Mouse (Mus musculus) kidney, embryonic 14.5 days (tissue): Measurements from ENCODE around the gene Ifnar2. TPM values are rescaled to one million over a fixed set of nuclear protein-coding genes. Genes with fewer than 3 reads are reported as not detected.

ENCODE experiments used
- ATAC-seq: fragments of 200-750 bp; cut with Nextera tagmentation; 2 replicates; pipeline ENCODE4 v1.8.0; 2017; ENCODE audit warnings: moderate number of reproducible peaks, mild to moderate bottlenecking, moderate TSS enrichment, moderate library complexity; ENCODE audit not compliant: low FRiP score, low TSS enrichment
- H3K27ac ChIP-seq: fragments of 300-500 bp; sonication (generic); 2 replicates; pipeline ENCODE4 v1.5.1; 2014; ENCODE audit warnings: low read depth, mild to moderate bottlenecking, low read length, moderate library complexity, mixed read lengths
- H3K27me3 ChIP-seq: fragments of 300-500 bp; sonication (generic); 2 replicates; pipeline ENCODE4 v1.6.1; 2014; ENCODE audit warnings: mild to moderate bottlenecking, low read length; ENCODE audit not compliant: control insufficient read depth, insufficient read depth
- H3K36me3 ChIP-seq: fragments of 300-500 bp; sonication (generic); 2 replicates; pipeline ENCODE4 v1.6.1; 2014; ENCODE audit warnings: low read length, mixed read lengths; ENCODE audit not compliant: control insufficient read depth, insufficient read depth
- H3K4me1 ChIP-seq: fragments of 300-500 bp; sonication (generic); 2 replicates; pipeline ENCODE4 v1.6.1; 2014; ENCODE audit warnings: low read length, mixed read lengths; ENCODE audit not compliant: control insufficient read depth, insufficient read depth
- H3K4me2 ChIP-seq: fragments of 300-500 bp; sonication (generic); replicated peaks from 2 replicates; pipeline ENCODE4 v1.6.1; 2014; ENCODE audit warnings: low read depth, mild to moderate bottlenecking, low read length
- H3K4me3 ChIP-seq: fragments of 300-500 bp; sonication (generic); 2 replicates; pipeline ENCODE4 v1.5.1; 2014; ENCODE audit warnings: mild to moderate bottlenecking, low read length
- H3K9ac ChIP-seq: fragments of 300-500 bp; sonication (generic); 2 replicates; pipeline ENCODE4 v1.6.1; 2014; ENCODE audit warnings: low read depth, mild to moderate bottlenecking, low read length, moderate library complexity
- H3K9me3 ChIP-seq: fragments of 300-500 bp; sonication (generic); 2 replicates; pipeline ENCODE4 v1.6.1; 2016; ENCODE audit warnings: low read length; ENCODE audit not compliant: control insufficient read depth
- WGBS: fragments of 180-500 bp; shearing (Covaris S2); extraction: QIAGEN DNeasy Blood & Tissue Kit; methylation state at CpG from one replicate; pipeline ENCODE4 v1.1.7; 2014; 5-methylcytosine and 5-hydroxymethylcytosine counted together
- polyA plus RNA-seq: library from polyadenylated mRNA; unstranded; fragments of >200 nt; fragmentation: Nextera tagmentation; extraction: Ambion mirVana; gene quantifications from 2 replicates; pipeline ENCODE4 v1.2.1, GENCODE M21; 2014

The Ifnar2 gene
- polyA plus RNA-seq, 1 experiment from 2014 or later: 47.2 TPM

- Histone ChIP-seq H3K36me3 (no peaks in the 10 kb centered on the region), H3K4me3 (no peak overlapping the region), H3K4me1 (no peaks in the 10 kb centered on the region), H3K9ac (no peak overlapping the region), H3K27me3 (no peaks in the 10 kb centered on the region), H3K27ac (no peak overlapping the region), H3K9me3 (no peaks in the 10 kb centered on the region), H3K4me2 (no peak overlapping the region)
- ATAC-seq: no peak
- 84% methylated on average over 7 of the region's 7 CpGs for WGBS
These were observed 69.2 kb downstream of the Ifnar2 start for GRCm38 (mm10) chr16:91441811-91442240.

- Histone ChIP-seq H3K36me3 (no peaks in the 10 kb centered on the region), H3K4me2 (no peak overlapping the region), H3K27ac (no peak overlapping the region), H3K9ac (no peak overlapping the region), H3K9me3 (no peaks in the 10 kb centered on the region), H3K4me1 (no peaks in the 10 kb centered on the region), H3K27me3 (no peaks in the 10 kb centered on the region), H3K4me3 (no peak overlapping the region)
- no peak for ATAC-seq
- 78% methylated on average over 4 of the region's 4 CpGs for WGBS
These were observed 69.9 kb downstream of the Ifnar2 start for GRCm38 (mm10) chr16:91442446-91442845.

- H3K4me3 ChIP-seq: no peak overlapping the region
- no peak overlapping the region for H3K9ac ChIP-seq
- 82% methylated on average over 8 of the region's 8 CpGs for WGBS
- no peaks in the 10 kb centered on the region for H3K9me3 ChIP-seq
- no peaks in the 10 kb centered on the region for H3K27me3 ChIP-seq
- H3K36me3 ChIP-seq: no peaks in the 10 kb centered on the region
- no peak overlapping the region for H3K27ac ChIP-seq
- ATAC-seq: no peak
- no peaks in the 10 kb centered on the region for H3K4me1 ChIP-seq
- no peak overlapping the region for H3K4me2 ChIP-seq
These were observed 70.6 kb downstream of the Ifnar2 start for GRCm38 (mm10) chr16:91443211-91443611.

- no peak overlapping the region for H3K4me3 ChIP-seq
- H3K27me3 ChIP-seq: no peaks in the 10 kb centered on the region
- no peak overlapping the region for H3K4me2 ChIP-seq
- no peak for ATAC-seq
- no peaks in the 10 kb centered on the region for H3K36me3 ChIP-seq
- H3K4me1 ChIP-seq: no peaks in the 10 kb centered on the region
- H3K9me3 ChIP-seq: no peaks in the 10 kb centered on the region
- no peak overlapping the region for H3K27ac ChIP-seq
- H3K9ac ChIP-seq: no peak overlapping the region
- 90% methylated on average over 4 of the region's 4 CpGs for WGBS
These were observed 72.3 kb downstream of the Ifnar2 start for GRCm38 (mm10) chr16:91444847-91445246.

GRCm38 (mm10) chr16:91445566-91445965 lies 73.0 kb downstream of the Ifnar2 start:
- Histone ChIP-seq H3K4me1 (no peaks in the 10 kb centered on the region), H3K27ac (no peak overlapping the region), H3K9me3 (no peaks in the 10 kb centered on the region), H3K9ac (no peak overlapping the region), H3K4me2 (no peak overlapping the region), H3K27me3 (no peaks in the 10 kb centered on the region), H3K4me3 (no peak overlapping the region), H3K36me3 (no peaks in the 10 kb centered on the region)
- ATAC-seq: no peak
- WGBS: 68% methylated on average over 5 of the region's 5 CpGs

- H3K4me2 ChIP-seq: no peak overlapping the region
- H3K27me3 ChIP-seq: no peaks in the 10 kb centered on the region
- no peaks in the 10 kb centered on the region for H3K4me1 ChIP-seq
- WGBS: 80% methylated on average over 8 of the region's 8 CpGs
- no peak for ATAC-seq
- H3K9ac ChIP-seq: no peak overlapping the region
- H3K27ac ChIP-seq: no peak overlapping the region
- H3K9me3 ChIP-seq: no peaks in the 10 kb centered on the region
- H3K36me3 ChIP-seq: no peaks in the 10 kb centered on the region
- H3K4me3 ChIP-seq: no peak overlapping the region
These were observed 74.4 kb downstream of the Ifnar2 start for GRCm38 (mm10) chr16:91446778-91447511.

GRCm38 (mm10) chr16:91447512-91447900 lies 74.9 kb downstream of the Ifnar2 start:
- no peaks in the 10 kb centered on the region for H3K36me3 ChIP-seq
- no peak overlapping the region for H3K27ac ChIP-seq
- H3K9me3 ChIP-seq: no peaks in the 10 kb centered on the region
- H3K4me1 ChIP-seq: no peaks in the 10 kb centered on the region
- no peak overlapping the region for H3K9ac ChIP-seq
- no peak for ATAC-seq
- H3K27me3 ChIP-seq: no peaks in the 10 kb centered on the region
- H3K4me2 ChIP-seq: no peak overlapping the region
- 84% methylated on average over 6 of the region's 6 CpGs for WGBS
- no peak overlapping the region for H3K4me3 ChIP-seq

GRCm38 (mm10) chr16:91448088-91448487 lies 75.5 kb downstream of the Ifnar2 start:
- 98% methylated on average over 5 of the region's 5 CpGs for WGBS
- no peak overlapping the region for H3K27ac ChIP-seq
- H3K9ac ChIP-seq: no peak overlapping the region
- H3K27me3 ChIP-seq: no peaks in the 10 kb centered on the region
- no peak overlapping the region for H3K4me2 ChIP-seq
- no peak for ATAC-seq
- H3K4me3 ChIP-seq: no peak overlapping the region
- H3K9me3 ChIP-seq: no peaks in the 10 kb centered on the region
- no peaks in the 10 kb centered on the region for H3K36me3 ChIP-seq
- no peaks in the 10 kb centered on the region for H3K4me1 ChIP-seq

GRCm38 (mm10) chr16:91448895-91449294 lies 76.3 kb downstream of the Ifnar2 start:
- Histone ChIP-seq H3K4me2 (no peak overlapping the region), H3K9ac (no peak overlapping the region), H3K9me3 (no peaks in the 10 kb centered on the region), H3K27me3 (no peaks in the 10 kb centered on the region), H3K36me3 (no peaks in the 10 kb centered on the region), H3K4me1 (no peaks in the 10 kb centered on the region), H3K4me3 (no peak overlapping the region), H3K27ac (no peak overlapping the region)
- 83% methylated on average over 7 of the region's 7 CpGs for WGBS
- no peak for ATAC-seq
